In the genomic region with DNA sequence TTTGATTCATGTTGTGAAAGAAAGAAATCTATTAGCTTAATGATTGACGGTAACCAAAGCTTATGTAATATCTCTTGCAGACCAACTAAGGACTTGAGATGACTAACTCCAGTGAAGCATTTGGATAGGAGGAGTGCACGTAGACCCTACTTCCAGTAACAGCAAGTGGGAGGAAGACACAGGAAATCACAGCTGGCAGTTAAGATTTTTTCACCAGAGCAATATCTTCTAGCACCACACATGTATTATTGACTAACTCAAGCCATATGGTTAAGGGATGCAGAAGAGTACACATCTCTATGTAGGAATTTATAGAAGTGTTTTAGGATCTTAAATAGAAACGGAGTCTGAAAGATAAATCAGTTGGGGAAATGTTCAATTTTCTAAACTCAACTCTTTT, we compare ENCODE assay signal across 17 mouse cellular contexts.
DNase-seq lines count a peak whose midpoint lies in the region; ATAC-seq and TF ChIP-seq lines count a peak whose summit lies in the region.
"Had no signal": no experiment of that assay in that cellular context is flagged by ENCODE, and none has a peak within 500 bp of the region (broad histone marks: within the 10 kb centered on the region; RNA-seq: fewer than 3 reads in every experiment).

No protein-coding gene starts in this region.

- DNase-seq in frontal cortex, postnatal 25 days (ENCODE audit: low spot score in 2 of 2) = no peak
- no peak for DNase-seq in left cerebral cortex, adult 2 months (ENCODE audit: extremely low spot score in 1 of 2, low spot score in 2 of 2)
- DNase-seq in left cerebral cortex, adult 11 months (ENCODE audit: low spot score) = no peak
- DNase-seq in right cerebral cortex, adult 2 months (ENCODE audit: low spot score in 2 of 2) = peak; percentile 12 to 21
- no peak for DNase-seq in right cerebral cortex, postnatal 4 days
- DNase-seq: adrenal gland, postnatal 10 days; cerebellum, adult 11-12 months; cerebellum, adult 9-10 months; cerebellum, postnatal 25 days; gastrocnemius, postnatal 14 days had no signal

- no peaks in the 10 kb centered on the region for H3K36me3 ChIP-seq in forebrain, embryonic 13.5 days (ENCODE audit: poor library complexity, severe bottlenecking)
- H3K36me3 ChIP-seq: embryonic facial prominence, embryonic 13.5 days; heart, embryonic 12.5 days; hindbrain, embryonic 10.5 days had no signal

- no peak overlapping the region for H3K4me2 ChIP-seq in forebrain, embryonic 13.5 days
- H3K4me2 ChIP-seq: embryonic facial prominence, embryonic 13.5 days; heart, embryonic 12.5 days; hindbrain, embryonic 14.5 days had no signal

- intact Hi-C loops in left cerebral cortex, adult 2 months (cut with DNase I) = no loop called here

- H3K4me1 ChIP-seq in forebrain, embryonic 13.5 days = no peaks in the 10 kb centered on the region
- H3K4me1 ChIP-seq: embryonic facial prominence, embryonic 13.5 days; heart, embryonic 12.5 days; hindbrain, embryonic 10.5 days had no signal

- peak overlapping the region; percentile 4; the same call in 1 of the 2 replicates for H3K27ac ChIP-seq in left cerebral cortex, adult 2 months
- H3K27ac ChIP-seq in forebrain, embryonic 13.5 days = no peak overlapping the region
- H3K27ac ChIP-seq: embryonic facial prominence, embryonic 13.5 days; hindbrain, embryonic 10.5 days; hindbrain, embryonic 14.5 days had no signal

- no peak overlapping the region for H3K9ac ChIP-seq in forebrain, embryonic 13.5 days
- H3K9ac ChIP-seq: embryonic facial prominence, embryonic 13.5 days; heart, embryonic 12.5 days; hindbrain, embryonic 14.5 days had no signal

- no peak overlapping the region for H3K4me3 ChIP-seq in left cerebral cortex, adult 2 months
- H3K4me3 ChIP-seq in forebrain, embryonic 13.5 days = no peak overlapping the region
- H3K4me3 ChIP-seq: embryonic facial prominence, embryonic 13.5 days; heart, embryonic 12.5 days; hindbrain, embryonic 10.5 days had no signal

- H3K9me3 ChIP-seq in forebrain, embryonic 13.5 days (replicated peaks) = no peaks in the 10 kb centered on the region
- H3K9me3 ChIP-seq: embryonic facial prominence, embryonic 13.5 days; heart, embryonic 12.5 days; hindbrain, embryonic 10.5 days had no signal

- WGBS in forebrain, embryonic 13.5 days = 79% methylated on average over 3 of the region's 3 CpGs

- TF ChIP-seq CTCF in left cerebral cortex, adult 2 months (IDR thresholded peaks at IDR 0.05) = no peak

- no peaks in the 10 kb centered on the region for H3K27me3 ChIP-seq in forebrain, embryonic 13.5 days
- H3K27me3 ChIP-seq: embryonic facial prominence, embryonic 13.5 days; heart, embryonic 12.5 days had no signal

- ATAC-seq in frontal cortex, adult (ENCODE audit: low TSS enrichment) = peak; percentile 98
- no peak for ATAC-seq in forebrain, embryonic 13.5 days
- ATAC-seq: forebrain, embryonic 14.5 days had no signal

Comparison
In these comparisons a context has a peak if more than half of its experiments do, and no peak if none do; other contexts are left out.
1. DNase-seq: peak in right cerebral cortex, adult 2 months (2 of 2); none in frontal cortex, postnatal 25 days (0 of 2), left cerebral cortex, adult 2 months (0 of 2), left cerebral cortex, adult 11 months (single experiment) and right cerebral cortex, postnatal 4 days (single experiment).